Comparison of ENCODE assay signal across 25 mouse cellular contexts in genomic region chr7:107166690-107167089, GRCm38 (mm10). TPM values are rescaled to one million over a fixed set of nuclear protein-coding genes. Genes with fewer than 3 reads are reported as not detected.
DNase-seq lines count a peak whose midpoint lies in the region; ATAC-seq and TF ChIP-seq lines count a peak whose summit lies in the region.
"Had no signal": no experiment of that assay in that cellular context is flagged by ENCODE, and none has a peak within 500 bp of the region (broad histone marks: within the 10 kb centered on the region; RNA-seq: fewer than 3 reads in every experiment).

Gene Nlrp14 (plus strand): TSS chr7:107166990.

- no peak within 1 kb of the TSS for H3K27ac ChIP-seq in hindbrain, embryonic 12.5 days
- H3K27ac ChIP-seq in midbrain, postnatal 0 days (ENCODE audit: low read depth, low read length): no peak within 1 kb of the TSS
- H3K27ac ChIP-seq: embryonic facial prominence, embryonic 10.5 days; embryonic facial prominence, embryonic 12.5 days; forebrain, embryonic 13.5 days; forebrain, embryonic 15.5 days had no signal

- peak within 1 kb of the TSS; percentile 17; the same call in 1 of the 2 replicates for H3K4me3 ChIP-seq in E14TG2a.4 (replicated peaks; ENCODE audit: low read length)
- H3K4me3 ChIP-seq in hindbrain, embryonic 12.5 days: no peak within 1 kb of the TSS
- no peak within 1 kb of the TSS for H3K4me3 ChIP-seq in midbrain, postnatal 0 days (ENCODE audit: low read depth, low read length)
- H3K4me3 ChIP-seq: embryonic facial prominence, embryonic 10.5 days; embryonic facial prominence, embryonic 12.5 days; forebrain, embryonic 13.5 days; forebrain, embryonic 15.5 days had no signal

- no peak for TF ChIP-seq CTCF in E14TG2a.4 (conservative IDR thresholded peaks at IDR 0.05; ENCODE audit: low read length)
- no peak for TF ChIP-seq CTCF in midbrain, postnatal 0 days (IDR thresholded peaks at IDR 0.05)

- no peak within 1 kb of the TSS for H3K9ac ChIP-seq in hindbrain, embryonic 12.5 days
- no peak within 1 kb of the TSS for H3K9ac ChIP-seq in midbrain, postnatal 0 days (replicated peaks; ENCODE audit: low read length, poor library complexity, severe bottlenecking)
- H3K9ac ChIP-seq: embryonic facial prominence, embryonic 12.5 days; forebrain, embryonic 13.5 days; forebrain, embryonic 15.5 days; forebrain, postnatal 0 days had no signal

- intact Hi-C loops in left cerebral cortex, postnatal 4 days (cut with DNase I): no loop called here

- H3K9me3 ChIP-seq in E14TG2a.4 (ENCODE audit: low read length): no peaks in the 10 kb centered on the region
- H3K9me3 ChIP-seq in hindbrain, embryonic 12.5 days (replicated peaks): no peaks in the 10 kb centered on the region
- no peaks in the 10 kb centered on the region for H3K9me3 ChIP-seq in midbrain, postnatal 0 days (ENCODE audit: low read length)
- H3K9me3 ChIP-seq: embryonic facial prominence, embryonic 10.5 days; embryonic facial prominence, embryonic 12.5 days; forebrain, embryonic 13.5 days; forebrain, embryonic 15.5 days had no signal

- H3K4me2 ChIP-seq in hindbrain, embryonic 12.5 days (replicated peaks): no peak within 1 kb of the TSS
- H3K4me2 ChIP-seq in midbrain, postnatal 0 days (ENCODE audit: low read depth, low read length, poor library complexity, severe bottlenecking): no peak within 1 kb of the TSS
- H3K4me2 ChIP-seq: embryonic facial prominence, embryonic 12.5 days; forebrain, embryonic 13.5 days; forebrain, embryonic 15.5 days had no signal

- H3K4me1 ChIP-seq in E14TG2a.4 (replicated peaks; ENCODE audit: low read depth, low read length): 0 out of 2 replicates have a peak, but pooled peaks cover 5% of the 10 kb centered on the region
- no peaks in the 10 kb centered on the region for H3K4me1 ChIP-seq in hindbrain, embryonic 12.5 days
- H3K4me1 ChIP-seq in midbrain, postnatal 0 days (ENCODE audit: insufficient read depth, low read length): no peaks in the 10 kb centered on the region
- H3K4me1 ChIP-seq: embryonic facial prominence, embryonic 10.5 days; embryonic facial prominence, embryonic 12.5 days; forebrain, embryonic 13.5 days; forebrain, embryonic 15.5 days had no signal

- ATAC-seq in hindbrain, embryonic 12.5 days (ENCODE audit: low FRiP score): no peak
- ATAC-seq in midbrain, postnatal 0 days (ENCODE audit: low FRiP score): no peak
- ATAC-seq: forebrain, embryonic 13.5 days; forebrain, embryonic 15.5 days; forebrain, postnatal 0 days had no signal

- H3K27me3 ChIP-seq in E14TG2a.4 (ENCODE audit: insufficient read depth, low read length): no peaks in the 10 kb centered on the region
- no peaks in the 10 kb centered on the region for H3K27me3 ChIP-seq in hindbrain, embryonic 12.5 days
- H3K27me3 ChIP-seq in midbrain, postnatal 0 days (ENCODE audit: insufficient read depth, low read length): no peaks in the 10 kb centered on the region
- H3K27me3 ChIP-seq: embryonic facial prominence, embryonic 12.5 days; forebrain, embryonic 13.5 days; forebrain, embryonic 15.5 days had no signal

- H3K36me3 ChIP-seq in E14TG2a.4 (ENCODE audit: insufficient read depth, low read length): no peaks in the 10 kb centered on the region
- H3K36me3 ChIP-seq in hindbrain, embryonic 12.5 days: no peaks in the 10 kb centered on the region
- no peaks in the 10 kb centered on the region for H3K36me3 ChIP-seq in midbrain, postnatal 0 days (ENCODE audit: insufficient read depth, low read length)
- H3K36me3 ChIP-seq: embryonic facial prominence, embryonic 10.5 days; embryonic facial prominence, embryonic 12.5 days; forebrain, embryonic 15.5 days had no signal

- WGBS in hindbrain, embryonic 12.5 days: 82% methylated on average over 10 of the region's 10 CpGs
- WGBS in midbrain, postnatal 0 days: 85% methylated on average over 10 of the region's 10 CpGs

- peak; percentile 15 for DNase-seq in ES-CJ7 (ENCODE audit: low read depth, low spot score)
- DNase-seq in ZHBTc4 (ENCODE audit: low read depth, low spot score): peak; percentile 22
- no peak for DNase-seq in left cerebral cortex, postnatal 4 days
- DNase-seq in midbrain, postnatal 0 days (ENCODE audit: low spot score): no peak
- DNase-seq: adrenal gland, adult 8-10 months; adrenal gland, postnatal 14 days; adrenal gland, postnatal 36 days; cerebellum, adult 11-12 months; cerebellum, adult 2 months; cerebellum, adult 9-10 months; cerebellum, postnatal 10 days; cerebellum, postnatal 25 days; forebrain, postnatal 0 days had no signal

RNA-seq across cellular contexts. Expression of gene Nlrp14, which starts in this region (rescaled TPM):
- not detected for total RNA-seq in left cerebral cortex, postnatal 4 days (2021)
- polyA plus RNA-seq in hindbrain, embryonic 12.5 days (2016; fragmentation: Nextera tagmentation; extraction: Ambion mirVana): not detected in 2 replicates
- total RNA-seq in midbrain, postnatal 0 days (2014; rRNA removed): not detected in 2 replicates
- not detected in 2 replicates for polyA plus RNA-seq in midbrain, postnatal 0 days (2015; fragmentation: Nextera tagmentation; extraction: Ambion mirVana)
- total RNA-seq: adrenal gland, adult 18-20 months; adrenal gland, adult 8-10 months; adrenal gland, postnatal 14 days; adrenal gland, postnatal 36 days; MEL had no signal
- polyA plus RNA-seq: C2C12; cerebellum, adult 2 months; cortical plate, adult 2 months; embryonic facial prominence, embryonic 10.5 days; embryonic facial prominence, embryonic 12.5 days; embryonic facial prominence, embryonic 14.5 days; forebrain, embryonic 11.5 days; forebrain, embryonic 13.5 days; forebrain, embryonic 15.5 days; forebrain, postnatal 0 days had no signal

Comparison
In these comparisons a context has a peak if more than half of its experiments do, and no peak if none do; other contexts are left out.
1. DNase-seq: peak in ES-CJ7 (single experiment) and ZHBTc4 (single experiment); none in left cerebral cortex, postnatal 4 days (single experiment) and midbrain, postnatal 0 days (single experiment).